Mouse (Mus musculus) lung, embryonic 14.5 days (tissue): Measurements from ENCODE around the gene Mrgpra2a. TPM values are rescaled to one million over a fixed set of nuclear protein-coding genes. Genes with fewer than 3 reads are reported as not detected.

Source experiments
- ATAC-seq: fragments of 200-750 bp; cut with Nextera tagmentation; 2 replicates; pipeline ENCODE4 v1.8.0; 2017; ENCODE audit warnings: mild to moderate bottlenecking, moderate TSS enrichment, moderate library complexity; ENCODE audit not compliant: insufficient read depth
- DNase-seq: peaks from one replicate; pipeline ENCODE4 v3.0.0-alpha.2; 2015
- H3K27ac ChIP-seq: fragments of 300-500 bp; sonication (generic); 2 replicates; pipeline ENCODE4 v1.5.1; 2014; ENCODE audit warnings: low read depth, mild to moderate bottlenecking, moderate library complexity
- H3K27me3 ChIP-seq: fragments of 300-500 bp; sonication (generic); 2 replicates; pipeline ENCODE4 v1.6.1; 2014; ENCODE audit warnings: low read length, control low read depth; ENCODE audit not compliant: insufficient read depth
- H3K36me3 ChIP-seq: fragments of 300-500 bp; sonication (generic); 2 replicates; pipeline ENCODE4 v1.6.1; 2014; ENCODE audit warnings: control low read depth; ENCODE audit not compliant: insufficient read depth
- H3K4me1 ChIP-seq: fragments of 300-500 bp; sonication (generic); 2 replicates; pipeline ENCODE4 v1.6.1; 2014; ENCODE audit warnings: antibody characterized with exemption, control low read depth; ENCODE audit not compliant: insufficient read depth
- H3K4me2 ChIP-seq: fragments of 300-500 bp; sonication (generic); 2 replicates; pipeline ENCODE4 v1.6.1; 2014; ENCODE audit warnings: mild to moderate bottlenecking
- H3K4me3 ChIP-seq: fragments of 300-500 bp; sonication (generic); 2 replicates; pipeline ENCODE4 v1.5.1; 2014; ENCODE audit warnings: low read depth, low read length
- H3K9ac ChIP-seq: fragments of 300-500 bp; sonication (generic); 2 replicates; pipeline ENCODE4 v1.6.1; 2014
- H3K9me3 ChIP-seq: fragments of 300-500 bp; sonication (generic); 2 replicates; pipeline ENCODE4 v1.6.1; 2016; ENCODE audit warnings: low read depth, low read length, control low read depth
- CTCF ChIP-seq: IDR thresholded peaks from 2 replicates; pipeline ENCODE4 v1.5.1; 2016; ENCODE audit warnings: antibody characterized with exemption, low read depth
- WGBS: fragments of 180-500 bp; shearing (Covaris S2); extraction: QIAGEN DNeasy Blood & Tissue Kit; methylation state at CpG from one replicate; pipeline ENCODE4 v1.1.7; 2014; 5-methylcytosine and 5-hydroxymethylcytosine counted together
- polyA plus RNA-seq: library from polyadenylated mRNA; unstranded; fragments of >200 nt; fragmentation: Nextera tagmentation; extraction: Ambion mirVana; gene quantifications from 2 replicates; pipeline ENCODE4 v1.2.1, GENCODE M21; 2014

The Mrgpra2a gene
- polyA plus RNA-seq, 1 experiment from 2014 or later: not detected

GRCm38 (mm10) chr7:47410602-47411001 is 41.3 kb downstream of the Mrgpra2a start:
- H3K4me1 ChIP-seq: no peaks in the 10 kb centered on the region

GRCm38 (mm10) chr7:47409545-47409944 is 42.4 kb downstream of the Mrgpra2a start:
- H3K4me2 ChIP-seq: no peak overlapping the region
- H3K4me1 ChIP-seq: no peaks in the 10 kb centered on the region
- 28% methylated on average over 1 of the region's 1 CpGs for WGBS
- no peaks in the 10 kb centered on the region for H3K27me3 ChIP-seq
- no peaks in the 10 kb centered on the region for H3K36me3 ChIP-seq
- no peak overlapping the region for H3K27ac ChIP-seq
- no peaks in the 10 kb centered on the region for H3K9me3 ChIP-seq
- ATAC-seq (no peak), DNase-seq (no peak)
- no peak overlapping the region for H3K9ac ChIP-seq
- no peak for TF ChIP-seq CTCF
- no peak overlapping the region for H3K4me3 ChIP-seq

More at GRCm38 (mm10) chr7:47410602-47411001, 41.3 kb downstream of the Mrgpra2a start:
- H3K27ac ChIP-seq: no peak overlapping the region
- no peak overlapping the region for H3K4me3 ChIP-seq
- TF ChIP-seq CTCF: no peak
- no peak for DNase-seq
- no peak overlapping the region for H3K9ac ChIP-seq
- WGBS: 56% methylated on average over 2 of the region's 2 CpGs
- H3K36me3 ChIP-seq: no peaks in the 10 kb centered on the region
- no peaks in the 10 kb centered on the region for H3K27me3 ChIP-seq
- ATAC-seq: no peak
- no peak overlapping the region for H3K4me2 ChIP-seq
- H3K9me3 ChIP-seq: no peaks in the 10 kb centered on the region

DNA sequence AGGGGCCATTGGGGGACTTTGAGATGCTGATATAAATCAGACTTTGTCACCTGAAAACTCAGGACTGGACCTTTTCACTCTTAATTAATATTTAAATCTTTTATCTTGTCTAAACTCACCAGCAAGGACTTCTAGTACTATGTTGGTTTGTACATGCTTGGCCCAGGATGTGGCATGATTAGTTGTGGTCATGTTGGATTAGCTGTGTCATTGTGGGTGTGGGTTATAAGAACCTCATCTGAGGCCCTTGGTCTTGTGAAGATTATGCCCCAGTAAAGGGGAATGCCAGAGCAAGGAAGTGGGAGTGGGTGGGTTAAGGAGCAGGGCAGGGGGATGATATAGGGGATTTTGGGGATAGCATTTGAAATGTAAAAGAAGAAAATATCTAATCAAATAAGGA is 50.8 kb downstream of the Mrgpra2a start:
- no peak for TF ChIP-seq CTCF
- H3K4me2 ChIP-seq: no peak overlapping the region
- no peaks in the 10 kb centered on the region for H3K27me3 ChIP-seq
- H3K36me3 ChIP-seq: no peaks in the 10 kb centered on the region
- H3K4me1 ChIP-seq: no peaks in the 10 kb centered on the region
- no peak for DNase-seq
- H3K27ac ChIP-seq: no peak overlapping the region
- H3K4me3 ChIP-seq: no peak overlapping the region
- H3K9ac ChIP-seq: no peak overlapping the region
- no peak for ATAC-seq
- no peaks in the 10 kb centered on the region for H3K9me3 ChIP-seq

Other genes with a start within 250 kb of the Mrgpra2a start
- not detected in 2 replicates for gene Mrgpra6, start 247.2 kb downstream of the Mrgpra2a start, polyA plus RNA-seq
- 0.28 TPM in 1 of 2 replicates, not detected in the other for gene Mrgpra9, start 199.3 kb downstream of the Mrgpra2a start, polyA plus RNA-seq
- not detected in 2 replicates for gene Mrgpra1, start 97.9 kb downstream of the Mrgpra2a start, polyA plus RNA-seq
- not detected in 2 replicates for gene Mrgpra2b, start 76.7 kb upstream of the Mrgpra2a start, polyA plus RNA-seq
- gene Mrgpra3, start 149.2 kb upstream of the Mrgpra2a start, polyA plus RNA-seq: not detected in 2 replicates